Mouse (Mus musculus) E14TG2a.4 (cell line): Measurements from ENCODE around the gene Slc8a1.

Experiments used
- CTCF ChIP-seq: conservative IDR thresholded peaks from 2 replicates; pipeline ENCODE4 v1.5.1; 2014; ENCODE audit warnings: low read length
- NANOG ChIP-seq: IDR thresholded peaks from 2 replicates; pipeline ENCODE4 v1.6.1; 2014; ENCODE audit warnings: borderline replicate concordance, low read length, mixed read lengths

- TF ChIP-seq CTCF (no peak), NANOG (no peak)
Measured at GRCm38 (mm10) chr17:81390790-81391189, 347.4 kb downstream of the Slc8a1 start.
